20 mouse cellular contexts compared by ENCODE assay signal in genomic region chr1:179114833-179115495, GRCm38 (mm10).
DNase-seq lines count a peak whose midpoint lies in the region; ATAC-seq and TF ChIP-seq lines count a peak whose summit lies in the region.
"Had no signal": no experiment of that assay in that cellular context is flagged by ENCODE, and none has a peak within 500 bp of the region (broad histone marks: within the 10 kb centered on the region; RNA-seq: fewer than 3 reads in every experiment).

No protein-coding gene starts in this region.

- no peak for TF ChIP-seq EP300 in stomach, postnatal 0 days (optimal IDR thresholded peaks at IDR 0.05)

- no peak overlapping the region for H3K4me2 ChIP-seq in heart, embryonic 12.5 days
- H3K4me2 ChIP-seq in kidney, embryonic 15.5 days, result no peak overlapping the region
- H3K4me2 ChIP-seq in stomach, embryonic 14.5 days (replicated peaks; ENCODE audit: low read depth, low read length), result no peak overlapping the region
- H3K4me2 ChIP-seq in stomach, postnatal 0 days (replicated peaks; ENCODE audit: low read depth), result no peak overlapping the region
- H3K4me2 ChIP-seq: hindbrain, embryonic 15.5 days; limb, embryonic 12.5 days; liver, embryonic 13.5 days had no signal

- H3K9me3 ChIP-seq in heart, embryonic 12.5 days (replicated peaks), result peaks cover 9% of the 10 kb centered on the region
- H3K9me3 ChIP-seq in heart, embryonic 10.5 days, result no peaks in the 10 kb centered on the region
- H3K9me3 ChIP-seq in kidney, embryonic 15.5 days (replicated peaks), result no peaks in the 10 kb centered on the region
- H3K9me3 ChIP-seq in stomach, embryonic 14.5 days (ENCODE audit: control insufficient read depth, low read depth, low read length), result no peaks in the 10 kb centered on the region
- no peaks in the 10 kb centered on the region for H3K9me3 ChIP-seq in stomach, postnatal 0 days (ENCODE audit: control insufficient read depth, low read length)
- H3K9me3 ChIP-seq: hindbrain, embryonic 15.5 days; limb, embryonic 12.5 days; liver, embryonic 13.5 days; midbrain, embryonic 10.5 days had no signal

- no peaks in the 10 kb centered on the region for H3K36me3 ChIP-seq in heart, embryonic 12.5 days
- H3K36me3 ChIP-seq in heart, embryonic 10.5 days, result no peaks in the 10 kb centered on the region
- no peaks in the 10 kb centered on the region for H3K36me3 ChIP-seq in kidney, embryonic 15.5 days
- H3K36me3 ChIP-seq in stomach, embryonic 14.5 days (ENCODE audit: control insufficient read depth, insufficient read depth, low read length), result no peaks in the 10 kb centered on the region
- no peaks in the 10 kb centered on the region for H3K36me3 ChIP-seq in stomach, postnatal 0 days (ENCODE audit: control insufficient read depth, insufficient read depth, low read length)
- H3K36me3 ChIP-seq: forebrain, embryonic 10.5 days; hindbrain, embryonic 15.5 days; limb, embryonic 12.5 days; liver, embryonic 13.5 days; midbrain, embryonic 10.5 days had no signal

- TF ChIP-seq CTCF in stomach, postnatal 0 days (IDR thresholded peaks at IDR 0.05; ENCODE audit: low read depth), result no peak

- no peak for DNase-seq in heart, embryonic 10.5 days (ENCODE audit: low spot score)
- no peak for DNase-seq in kidney, adult 11 months
- DNase-seq in stomach, postnatal 0 days (ENCODE audit: low spot score), result no peak
- DNase-seq in adrenal gland, adult (ENCODE audit: inconsistent age in 2 of 2, low spot score in 1 of 2), result no peak
- DNase-seq: adrenal gland, postnatal 36 days; cerebellum, adult 9-10 months; gastrocnemius, postnatal 36 days; liver, embryonic 13.5 days; thymus, adult 2 months had no signal

- H3K27me3 ChIP-seq in heart, embryonic 12.5 days (replicated peaks), result no peaks in the 10 kb centered on the region
- no peaks in the 10 kb centered on the region for H3K27me3 ChIP-seq in heart, embryonic 10.5 days (ENCODE audit: insufficient read depth, poor library complexity, severe bottlenecking)
- H3K27me3 ChIP-seq in kidney, embryonic 15.5 days, result no peaks in the 10 kb centered on the region
- H3K27me3 ChIP-seq in stomach, embryonic 14.5 days (ENCODE audit: control insufficient read depth, insufficient read depth, low read length), result no peaks in the 10 kb centered on the region
- H3K27me3 ChIP-seq in stomach, postnatal 0 days (ENCODE audit: control insufficient read depth, insufficient read depth, low read length), result no peaks in the 10 kb centered on the region
- H3K27me3 ChIP-seq: hindbrain, embryonic 15.5 days; limb, embryonic 12.5 days; liver, embryonic 13.5 days had no signal

- no peak overlapping the region for H3K4me3 ChIP-seq in heart, embryonic 12.5 days
- no peak overlapping the region for H3K4me3 ChIP-seq in heart, embryonic 10.5 days
- H3K4me3 ChIP-seq in kidney, embryonic 15.5 days (replicated peaks), result no peak overlapping the region
- H3K4me3 ChIP-seq in stomach, embryonic 14.5 days (ENCODE audit: low read depth, low read length), result no peak overlapping the region
- H3K4me3 ChIP-seq in stomach, postnatal 0 days (ENCODE audit: low read depth, low read length), result no peak overlapping the region
- H3K4me3 ChIP-seq: forebrain, embryonic 10.5 days; hindbrain, embryonic 15.5 days; limb, embryonic 12.5 days; liver, embryonic 13.5 days; midbrain, embryonic 10.5 days had no signal

- H3K4me1 ChIP-seq in heart, embryonic 12.5 days (replicated peaks), result peaks cover 35% of the 10 kb centered on the region
- H3K4me1 ChIP-seq in heart, embryonic 10.5 days, result peaks cover 21% of the 10 kb centered on the region
- peaks cover 2% of the 10 kb centered on the region; the same call in 1 of the 2 replicates for H3K4me1 ChIP-seq in kidney, embryonic 15.5 days
- H3K4me1 ChIP-seq in stomach, embryonic 14.5 days (ENCODE audit: control insufficient read depth, insufficient read depth, low read length), result peaks cover 16% of the 10 kb centered on the region
- no peaks in the 10 kb centered on the region for H3K4me1 ChIP-seq in stomach, postnatal 0 days (replicated peaks; ENCODE audit: control insufficient read depth, insufficient read depth)
- H3K4me1 ChIP-seq: hindbrain, embryonic 15.5 days had no signal

- H3K9ac ChIP-seq in heart, embryonic 12.5 days, result no peak overlapping the region
- H3K9ac ChIP-seq in kidney, embryonic 15.5 days, result no peak overlapping the region
- H3K9ac ChIP-seq in stomach, embryonic 14.5 days (replicated peaks; ENCODE audit: low read depth, low read length), result no peak overlapping the region
- no peak overlapping the region for H3K9ac ChIP-seq in stomach, postnatal 0 days (ENCODE audit: low read length)
- H3K9ac ChIP-seq: hindbrain, embryonic 15.5 days; limb, embryonic 12.5 days; liver, embryonic 13.5 days had no signal

- H3K27ac ChIP-seq in heart, embryonic 12.5 days (ENCODE audit: poor library complexity, severe bottlenecking), result peak overlapping the region; percentile 25; the same call in 1 of the 2 replicates
- no peak overlapping the region for H3K27ac ChIP-seq in heart, embryonic 10.5 days
- peak overlapping the region; percentile 75 for H3K27ac ChIP-seq in kidney, embryonic 15.5 days
- H3K27ac ChIP-seq in stomach, embryonic 14.5 days (ENCODE audit: low read length), result peak overlapping the region; percentile 72
- H3K27ac ChIP-seq in stomach, postnatal 0 days (replicated peaks), result no peak overlapping the region
- H3K27ac ChIP-seq: forebrain, embryonic 10.5 days; hindbrain, embryonic 15.5 days; limb, embryonic 12.5 days; liver, embryonic 13.5 days; macrophage; midbrain, embryonic 10.5 days had no signal

- 63% methylated on average over 7 of the region's 7 CpGs for WGBS in heart, embryonic 12.5 days
- 78% methylated on average over 7 of the region's 7 CpGs for WGBS in heart, embryonic 10.5 days
- 57% methylated on average over 7 of the region's 7 CpGs for WGBS in kidney, embryonic 15.5 days
- WGBS in stomach, embryonic 14.5 days, result 52% methylated on average over 7 of the region's 7 CpGs
- 57% methylated on average over 7 of the region's 7 CpGs for WGBS in stomach, postnatal 0 days

- ATAC-seq in heart, embryonic 12.5 days (ENCODE audit: insufficient number of reproducible peaks, low FRiP score), result no peak
- peak; percentile 48 for ATAC-seq in kidney, embryonic 15.5 days (replicated peaks; ENCODE audit: low FRiP score)
- ATAC-seq in stomach, embryonic 14.5 days (ENCODE audit: insufficient number of reproducible peaks, insufficient read depth, low FRiP score, low read depth), result no peak
- no peak for ATAC-seq in stomach, postnatal 0 days (ENCODE audit: low FRiP score, low TSS enrichment)
- ATAC-seq: CD4-positive, CD25-positive, alpha-beta regulatory T cell, adult 4 months; forebrain, embryonic 16.5 days; lung, postnatal 0 days had no signal

Comparison
In these comparisons a context has a peak if more than half of its experiments do, and no peak if none do; other contexts are left out.
1. H3K27ac ChIP-seq: peak in heart, embryonic 12.5 days (single experiment), kidney, embryonic 15.5 days (single experiment) and stomach, embryonic 14.5 days (single experiment); none in heart, embryonic 10.5 days (single experiment) and stomach, postnatal 0 days (single experiment).